Mouse (Mus musculus): Measurements from ENCODE around the gene Mrpl1. TPM values are rescaled to one million over a fixed set of nuclear protein-coding genes. Genes with fewer than 3 reads are reported as not detected.

The Mrpl1 gene
- total RNA-seq, 2 experiments from 2014 or later, result 12.9 to 14.5 TPM

DNA sequence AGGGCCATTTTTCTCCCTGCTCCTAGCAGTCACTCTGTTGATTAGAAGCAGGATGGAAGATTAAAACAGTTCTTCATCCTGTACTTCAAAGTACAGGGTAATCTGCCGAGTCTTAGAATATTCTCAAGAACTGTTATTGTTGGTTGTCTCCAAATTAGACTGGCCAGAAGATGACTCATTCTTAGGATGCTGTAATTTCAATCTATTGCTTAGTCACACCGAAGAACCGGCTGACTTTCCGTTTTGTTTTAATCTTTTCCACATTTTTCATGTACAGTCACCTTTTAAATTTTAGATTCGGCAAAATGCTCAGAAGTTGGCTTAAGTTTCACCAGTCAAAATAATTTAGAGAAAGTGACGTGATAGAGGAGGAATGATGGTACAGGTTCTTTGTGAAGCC, 61.8 kb downstream of the Mrpl1 start:
- intact Hi-C loops (cut with DNase I), result no loop called here
- no peak for DNase-seq (ENCODE audit: low spot score in 2 of 2)

DNA sequence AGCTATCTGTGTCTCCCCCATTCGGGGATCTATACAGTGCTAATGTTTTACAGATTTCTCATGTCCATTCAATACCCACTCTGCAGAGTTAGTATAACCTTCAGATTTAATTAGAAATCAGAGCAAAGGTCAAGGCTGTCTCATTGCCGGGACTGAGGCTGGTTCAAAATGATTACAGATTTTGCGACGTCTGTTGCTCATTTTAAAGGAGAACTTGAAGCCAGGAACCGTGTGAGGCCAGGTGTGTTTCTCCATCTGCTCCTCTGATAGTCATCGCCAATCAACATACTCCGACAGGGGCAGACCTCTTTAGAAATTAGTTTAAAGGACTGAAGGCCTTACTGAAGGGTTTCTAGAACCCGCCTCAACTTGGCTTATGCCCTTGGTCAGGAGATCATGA, 96.5 kb downstream of the Mrpl1 start:
- intact Hi-C loops (cut with DNase I), result no loop called here
- no peak for DNase-seq (ENCODE audit: low spot score in 2 of 2)

DNA sequence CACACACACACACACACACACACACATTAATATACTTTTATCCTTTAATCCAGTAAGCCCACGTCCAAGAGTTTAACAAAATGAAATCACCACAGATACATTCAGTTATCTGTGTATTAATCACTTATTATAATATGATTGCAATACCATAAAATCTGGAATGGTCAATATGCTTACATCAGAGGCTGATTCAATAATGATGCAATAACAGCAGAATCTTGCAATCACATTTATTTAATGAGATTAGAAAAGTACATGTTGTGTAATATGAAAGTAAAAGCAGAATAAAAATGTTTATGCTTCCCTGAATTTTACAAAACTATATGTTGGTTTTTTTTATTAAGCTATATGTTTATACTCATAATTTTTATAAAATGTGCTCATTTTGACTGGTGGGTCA, 97.0 kb downstream of the Mrpl1 start:
- intact Hi-C loops (cut with DNase I), result no loop called here
- DNase-seq (ENCODE audit: low spot score in 2 of 2), result no peak

DNA sequence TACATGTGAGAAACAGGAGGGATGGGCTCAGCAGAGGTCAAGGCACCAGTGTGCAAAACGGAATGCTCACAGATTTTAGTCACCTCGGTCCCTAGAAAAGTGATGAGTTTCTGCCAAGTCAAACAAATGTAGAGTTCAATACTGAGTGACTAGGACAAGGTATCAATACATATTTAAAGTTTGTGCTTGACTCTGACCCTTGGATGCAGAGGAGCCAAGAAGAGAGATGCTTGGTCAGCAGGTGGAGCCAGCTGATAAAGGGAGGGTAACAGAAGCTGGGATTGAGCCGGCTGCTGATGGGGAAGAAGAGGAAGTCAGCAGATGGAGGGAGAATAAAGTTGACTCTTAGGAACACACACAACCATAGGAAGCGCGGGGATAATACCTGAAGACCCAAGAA, 97.5 kb downstream of the Mrpl1 start:
- no peak for DNase-seq (ENCODE audit: low spot score in 2 of 2)
- intact Hi-C loops (cut with DNase I), result no loop called here

DNA sequence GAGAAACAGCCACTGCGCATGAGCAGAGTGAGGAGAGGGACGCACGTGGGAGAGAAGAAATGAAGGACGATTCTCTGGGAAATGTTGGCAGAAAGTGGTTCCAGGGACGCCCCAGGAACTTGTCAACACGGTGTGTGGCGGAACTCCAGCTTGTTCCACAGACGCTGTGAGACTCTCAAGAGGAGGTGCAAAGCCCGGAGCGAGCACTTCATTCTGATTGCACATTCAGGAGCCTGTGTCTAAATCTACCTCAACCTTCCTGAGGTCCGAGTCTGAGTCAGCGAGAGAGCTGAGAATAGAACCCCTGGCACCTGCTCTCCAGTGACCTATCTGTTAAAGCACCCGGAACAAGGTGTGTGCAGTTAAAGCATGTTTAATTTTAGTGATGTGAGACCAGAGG, 98.8 kb downstream of the Mrpl1 start:
- intact Hi-C loops (cut with DNase I), result no loop called here
- DNase-seq (ENCODE audit: low spot score in 2 of 2), result no peak

DNA sequence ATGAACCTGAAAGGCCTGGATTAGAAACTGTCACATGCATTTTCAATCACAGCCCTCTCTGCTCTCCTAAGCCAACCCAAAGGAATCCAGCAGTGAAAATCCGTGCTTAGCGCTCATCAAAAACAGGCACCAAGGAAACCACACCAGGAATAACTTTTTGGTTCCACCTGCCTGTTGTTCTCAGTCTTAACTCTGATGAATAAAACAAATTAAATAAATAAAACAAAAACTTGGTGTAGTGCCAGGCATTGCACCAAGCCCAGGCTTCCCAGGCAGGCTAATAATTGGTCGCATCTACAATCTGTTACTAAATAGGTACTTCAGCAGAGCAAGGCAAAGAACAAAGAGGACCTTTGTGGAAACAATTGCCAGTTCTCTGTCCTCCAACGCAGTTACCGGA, 99.4 kb downstream of the Mrpl1 start:
- intact Hi-C loops (cut with DNase I), result no loop called here
- DNase-seq (ENCODE audit: low spot score in 2 of 2), result no peak

DNA sequence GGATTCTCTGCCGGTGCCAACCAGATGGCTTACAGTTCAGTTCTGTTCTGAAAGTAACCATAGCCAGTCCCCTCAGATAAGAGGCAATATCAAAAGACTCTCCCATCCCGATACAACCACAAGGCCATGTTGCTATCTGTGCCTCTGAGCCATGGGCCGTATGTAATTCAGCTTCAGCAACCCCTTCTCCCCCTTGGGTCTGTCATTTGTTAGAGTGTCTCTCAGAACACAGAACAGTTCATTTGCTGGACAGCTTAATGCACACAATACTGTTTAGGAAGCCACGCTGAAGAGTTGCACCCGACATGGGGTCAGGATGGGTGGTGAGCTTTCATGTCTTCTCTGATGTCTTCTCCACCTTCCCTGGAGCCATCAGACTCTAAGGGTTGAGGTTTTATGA, 100.3 kb downstream of the Mrpl1 start:
- intact Hi-C loops (cut with DNase I), result no loop called here
- no peak for DNase-seq (ENCODE audit: low spot score in 2 of 2)

DNA sequence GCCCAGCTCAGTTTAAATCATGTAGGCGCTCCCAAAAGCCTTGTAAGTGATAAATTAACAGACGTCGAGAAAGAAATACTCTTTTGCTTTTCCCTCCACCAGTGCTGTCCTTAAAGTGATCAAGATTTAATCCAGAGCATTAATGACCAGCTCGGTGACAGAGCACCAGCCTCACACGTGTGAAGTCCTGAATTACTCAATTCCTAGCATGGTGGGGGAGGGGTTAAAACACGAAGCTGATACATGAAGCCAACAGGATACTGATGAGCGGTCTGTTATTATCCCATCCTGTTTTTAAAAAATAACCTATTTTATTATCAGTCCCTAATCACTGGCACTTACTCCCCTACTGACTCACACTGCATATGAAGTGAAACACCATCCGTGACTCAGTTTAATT, 102.4 kb downstream of the Mrpl1 start:
- DNase-seq (ENCODE audit: low spot score in 2 of 2), result no peak
- intact Hi-C loops (cut with DNase I), result loop anchor here (10.0 kb wide), 1 partner anchor 53 kb away; no protein-coding TSS in a partner anchor

Other genes with a start within 250 kb of the Mrpl1 start
- gene Cnot6l, start 45.3 kb upstream of the Mrpl1 start, total RNA-seq (2021), result 10 to 100 TPM; 67.1 to 69.6 TPM
- 10 to 100 TPM; 20.2 to 20.8 TPM for gene Fras1, start 164.5 kb downstream of the Mrpl1 start, total RNA-seq (2021)

Measured in left cerebral cortex, postnatal 14 days (tissue).